Mouse (Mus musculus): ENCODE results near the gene Pdk2. TPM values are rescaled to one million over a fixed set of nuclear protein-coding genes. Genes with fewer than 3 reads are reported as not detected.

The Pdk2 gene
- total RNA-seq (2023): 13.4 TPM

GRCm38 (mm10) chr11:95041139-95041609 is at the start of gene Pdk2:
Gene Pdk2 (minus strand): TSS chr11:95041354.

GRCm38 (mm10) chr11:95076536-95077111 is 35.5 kb upstream of the Pdk2 start, which contains the start of gene Itga3:
Gene Itga3 (minus strand): TSS chr11:95076801.

DNA sequence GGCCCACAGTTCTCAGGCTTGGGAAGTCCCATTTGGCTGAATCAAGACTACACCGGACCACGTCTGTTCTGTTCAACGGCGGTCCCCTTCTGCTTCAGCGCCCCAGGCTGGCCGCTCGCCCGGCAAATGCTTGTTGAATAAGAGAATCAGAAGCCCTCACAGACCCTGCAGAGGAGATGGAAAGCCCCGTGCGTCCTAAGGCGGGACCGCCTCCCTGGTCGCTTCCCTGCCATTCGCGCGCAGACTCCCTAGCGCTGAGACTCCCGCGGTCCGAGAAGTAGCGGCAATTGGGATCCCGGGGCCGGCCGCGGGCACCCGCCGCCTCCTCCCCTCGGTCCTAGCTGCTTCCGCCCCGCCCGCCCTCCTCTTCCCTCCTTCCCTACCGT is 31.5 kb downstream of the Pdk2 start, which contains the start of gene Samd14:
TSS of gene Samd14 (plus strand) at position 251 of the 386 bp plus-strand sequence.

DNA sequence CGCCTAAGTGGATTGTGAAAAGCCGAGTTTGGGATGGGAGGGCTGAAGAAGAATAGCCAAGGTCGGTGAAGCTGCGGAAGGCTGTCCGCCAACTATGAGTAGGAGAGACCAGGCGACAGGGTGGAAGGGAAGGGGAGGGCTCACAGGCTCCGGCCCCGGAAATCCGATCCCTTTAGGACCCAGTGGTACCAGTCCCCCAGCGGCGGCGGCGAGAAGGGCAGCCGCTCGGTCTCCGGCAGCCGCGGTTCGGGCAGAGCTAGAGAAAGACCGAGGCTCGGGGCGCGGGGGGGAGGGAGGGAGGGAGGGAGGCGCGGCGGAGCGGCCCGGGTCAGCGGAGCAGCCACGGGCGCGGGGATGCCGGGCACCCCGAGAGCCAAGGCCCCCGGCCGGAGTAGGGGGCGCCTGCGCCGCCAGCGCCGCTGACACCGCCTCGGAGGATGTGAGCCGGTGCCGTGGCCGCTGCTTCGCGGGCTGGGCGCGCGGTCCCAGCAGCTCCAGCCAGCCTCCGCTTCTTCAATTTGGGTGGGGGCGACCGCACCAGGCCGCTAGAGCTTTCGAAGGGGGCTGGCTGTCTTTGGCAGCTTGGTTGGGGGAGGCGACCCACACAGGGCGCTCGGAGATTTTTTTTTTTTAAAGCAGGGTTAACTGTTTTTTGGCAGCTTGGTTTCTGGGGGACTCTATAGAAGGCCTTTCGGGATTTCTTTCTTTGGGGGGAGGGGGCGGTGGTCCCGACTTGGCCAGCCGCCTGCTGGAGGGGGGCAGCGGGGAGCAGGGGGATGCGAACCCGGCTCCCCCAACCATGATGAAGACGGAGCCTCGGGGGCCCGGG is 50.2 kb downstream of the Pdk2 start, which contains the start of gene Ppp1r9b:
TSS of gene Ppp1r9b (plus strand) at position 287 of the 829 bp plus-strand sequence.

Other genes with a start within 250 kb of the Pdk2 start
- gene Col1a1, start 105.1 kb downstream of the Pdk2 start, total RNA-seq (2023): 0.73 TPM
- gene Hils1, start 73.8 kb downstream of the Pdk2 start, total RNA-seq (2023): not detected
- not detected for gene Sgca, start 65.0 kb downstream of the Pdk2 start, total RNA-seq (2023)
- gene Ppp1r9b, start 50.3 kb downstream of the Pdk2 start, total RNA-seq (2023): 131 TPM
- 0.52 TPM for gene Samd14, start 31.5 kb downstream of the Pdk2 start, total RNA-seq (2023)
- 2.4 TPM for gene Itga3, start 35.4 kb upstream of the Pdk2 start, total RNA-seq (2023)
- not detected for gene Dlx3, start 78.8 kb upstream of the Pdk2 start, total RNA-seq (2023)
- not detected for gene Dlx4, start 104.9 kb upstream of the Pdk2 start, total RNA-seq (2023)
- gene Tac4, start 220.2 kb upstream of the Pdk2 start, total RNA-seq (2023): not detected

Data from CD8-positive naive resting alpha-beta T cell, adult 57 days (primary cell).